Mouse (Mus musculus) neutrophil, adult 59 days (primary cell): ENCODE results near the gene F830045P16Rik. TPM values are rescaled to one million over a fixed set of nuclear protein-coding genes. Genes with fewer than 3 reads are reported as not detected.

Source experiments
- total RNA-seq, 2 experiments: library from RNA; stranded (reverse); gene quantifications; 1 replicate in 1 of 2; 2 replicates in 1 of 2; pipeline ENCODE4 v1.2.4; 2023

Gene F830045P16Rik
- total RNA-seq: under 1 TPM in 1 of 2 experiments, not detected in 1; 0.36 TPM

GRCm38 (mm10) chr2:129536377-129536776, at the start of gene F830045P16Rik:
Gene F830045P16Rik, minus strand, starts transcription at chr2:129536602.

Other genes starting within 250 kb of the F830045P16Rik start
- 10 to 100 TPM; 29.0 to 29.9 TPM for gene Ckap2l, start 239.4 kb downstream of the F830045P16Rik start, total RNA-seq
- under 1 TPM; 0.51 to 0.68 TPM for gene Il1a, start 226.6 kb downstream of the F830045P16Rik start, total RNA-seq
- 100 to 1,000 TPM; 344 to 428 TPM for gene Il1b, start 165.5 kb downstream of the F830045P16Rik start, total RNA-seq
- gene Sirpa, start 56.2 kb upstream of the F830045P16Rik start, total RNA-seq: 100 to 1,000 TPM; 365 to 430 TPM
- gene Pdyn, start 163.2 kb upstream of the F830045P16Rik start, total RNA-seq: not detected